Mouse (Mus musculus) lung, postnatal 0 days (tissue): Measurements from ENCODE around the gene Dnttip1.

Experiments used
- CTCF ChIP-seq: IDR thresholded peaks from 2 replicates; pipeline ENCODE4 v1.5.1; 2016; ENCODE audit warnings: antibody characterized with exemption, mild to moderate bottlenecking
- EP300 ChIP-seq: IDR thresholded peaks from 2 replicates; pipeline ENCODE4 v1.6.1; 2016; ENCODE audit warnings: antibody characterized with exemption, mild to moderate bottlenecking, control low read depth

GRCm38 (mm10) chr2:164737377-164738090, 8.2 kb upstream of the Dnttip1 start:
- TF ChIP-seq CTCF, result no peak
- TF ChIP-seq EP300, result 0 out of 2 replicates have a peak, but pooled peaks have one; percentile 1
